Mouse (Mus musculus) heart, embryonic 12.5 days (tissue): ENCODE data around the gene Sphkap. TPM values are rescaled to one million over a fixed set of nuclear protein-coding genes. Genes with fewer than 3 reads are reported as not detected.

Experiments used
- polyA plus RNA-seq: library from polyadenylated mRNA; unstranded; fragments of >200 nt; fragmentation: Nextera tagmentation; extraction: Ambion mirVana; gene quantifications from 2 replicates; pipeline ENCODE4 v1.2.1, GENCODE M21; 2016

Sphkap gene
- polyA plus RNA-seq, 1 experiment from 2014 or later: 22.9 TPM

Other genes starting within 250 kb of the Sphkap start
- gene Daw1, start 248.4 kb downstream of the Sphkap start, polyA plus RNA-seq: not detected in 2 replicates